Mouse (Mus musculus): Measurements from ENCODE around the gene Emp2. TPM values are rescaled to one million over a fixed set of nuclear protein-coding genes. Genes with fewer than 3 reads are reported as not detected.

Gene Emp2
- 22.3 and 23.3 TPM in 2 replicates for polyA plus RNA-seq (2012; rRNA removed)

GRCm38 (mm10) chr16:10313646-10314088 lies at the start of gene Emp2:
Gene Emp2 (minus strand): TSS chr16:10313968.
- H3K27ac ChIP-seq (ENCODE audit: insufficient read depth, low read depth, low read length) = no peak within 1 kb of the TSS
- H3K4me1 ChIP-seq (ENCODE audit: control insufficient read depth, insufficient read depth, low read length) = no peaks in the 10 kb centered on the region
- 0 out of 2 replicates have a peak, but pooled peaks cover 1% of the 10 kb centered on the region for H3K27me3 ChIP-seq (replicated peaks; ENCODE audit: control insufficient read depth, insufficient read depth, low read length)
- H3K4me3 ChIP-seq (ENCODE audit: insufficient read depth, low read depth, low read length) = peak within 1 kb of the TSS; percentile 78
- peak; percentile 56 for DNase-seq
- no peaks in the 10 kb centered on the region for H3K36me3 ChIP-seq (ENCODE audit: control insufficient read depth, insufficient read depth, low read length)
- under 1% methylated on average over 39 of the region's 40 CpGs for WGBS
- TF ChIP-seq CTCF (conservative IDR thresholded peaks at IDR 0.05; ENCODE audit: insufficient read depth, insufficient read length, low read depth, low read length) (no peak), POLR2A (IDR thresholded peaks at IDR 0.05; ENCODE audit: low read depth, low read length) (no peak)

- DNase-seq = no peak
- Histone ChIP-seq H3K27me3 (replicated peaks; ENCODE audit: control insufficient read depth, insufficient read depth, low read length) (no peaks in the 10 kb centered on the region), H3K4me3 (ENCODE audit: insufficient read depth, low read depth, low read length) (no peak overlapping the region), H3K4me1 (ENCODE audit: control insufficient read depth, insufficient read depth, low read length) (no peaks in the 10 kb centered on the region), H3K36me3 (ENCODE audit: control insufficient read depth, insufficient read depth, low read length) (no peaks in the 10 kb centered on the region), H3K27ac (ENCODE audit: insufficient read depth, low read depth, low read length) (no peak overlapping the region)
- TF ChIP-seq POLR2A (IDR thresholded peaks at IDR 0.05; ENCODE audit: low read depth, low read length) (no peak), CTCF (conservative IDR thresholded peaks at IDR 0.05; ENCODE audit: insufficient read depth, insufficient read length, low read depth, low read length) (no peak)
- 22% methylated on average over 1 of the region's 1 CpGs for WGBS
Observed at GRCm38 (mm10) chr16:10363061-10363460, 49.3 kb upstream of the Emp2 start.

GRCm38 (mm10) chr16:10359241-10359640 lies 45.5 kb upstream of the Emp2 start:
- DNase-seq = no peak
- 90% methylated on average over 6 of the region's 6 CpGs for WGBS
- no peak for TF ChIP-seq CTCF (conservative IDR thresholded peaks at IDR 0.05; ENCODE audit: insufficient read depth, insufficient read length, low read depth, low read length)
- TF ChIP-seq POLR2A (IDR thresholded peaks at IDR 0.05; ENCODE audit: low read depth, low read length) = no peak
- H3K27ac ChIP-seq (ENCODE audit: insufficient read depth, low read depth, low read length) = no peak overlapping the region
- H3K4me3 ChIP-seq (ENCODE audit: insufficient read depth, low read depth, low read length) = no peak overlapping the region
- H3K27me3 ChIP-seq (replicated peaks; ENCODE audit: control insufficient read depth, insufficient read depth, low read length) = no peaks in the 10 kb centered on the region
- no peaks in the 10 kb centered on the region for H3K36me3 ChIP-seq (ENCODE audit: control insufficient read depth, insufficient read depth, low read length)
- no peaks in the 10 kb centered on the region for H3K4me1 ChIP-seq (ENCODE audit: control insufficient read depth, insufficient read depth, low read length)

- no peak overlapping the region for H3K4me3 ChIP-seq (ENCODE audit: insufficient read depth, low read depth, low read length)
- 22% methylated on average over 30 of the region's 30 CpGs for WGBS
- TF ChIP-seq CTCF (conservative IDR thresholded peaks at IDR 0.05; ENCODE audit: insufficient read depth, insufficient read length, low read depth, low read length) (no peak), POLR2A (IDR thresholded peaks at IDR 0.05; ENCODE audit: low read depth, low read length) (no peak)
- no peaks in the 10 kb centered on the region for H3K27me3 ChIP-seq (replicated peaks; ENCODE audit: control insufficient read depth, insufficient read depth, low read length)
- no peak overlapping the region for H3K27ac ChIP-seq (ENCODE audit: insufficient read depth, low read depth, low read length)
- no peaks in the 10 kb centered on the region for H3K36me3 ChIP-seq (ENCODE audit: control insufficient read depth, insufficient read depth, low read length)
- DNase-seq = peak; percentile 21
- no peaks in the 10 kb centered on the region for H3K4me1 ChIP-seq (ENCODE audit: control insufficient read depth, insufficient read depth, low read length)
Observed at GRCm38 (mm10) chr16:10358010-10358934, 44.5 kb upstream of the Emp2 start.

- no peak for TF ChIP-seq POLR2A (IDR thresholded peaks at IDR 0.05; ENCODE audit: low read depth, low read length)
- TF ChIP-seq CTCF (conservative IDR thresholded peaks at IDR 0.05; ENCODE audit: insufficient read depth, insufficient read length, low read depth, low read length) = no peak
- no peaks in the 10 kb centered on the region for H3K27me3 ChIP-seq (replicated peaks; ENCODE audit: control insufficient read depth, insufficient read depth, low read length)
- H3K4me3 ChIP-seq (ENCODE audit: insufficient read depth, low read depth, low read length) = no peak overlapping the region
- no peaks in the 10 kb centered on the region for H3K4me1 ChIP-seq (ENCODE audit: control insufficient read depth, insufficient read depth, low read length)
- no peaks in the 10 kb centered on the region for H3K36me3 ChIP-seq (ENCODE audit: control insufficient read depth, insufficient read depth, low read length)
- H3K27ac ChIP-seq (ENCODE audit: insufficient read depth, low read depth, low read length) = no peak overlapping the region
- DNase-seq = peak; percentile 50
Observed at GRCm38 (mm10) chr16:10355004-10355403, 41.2 kb upstream of the Emp2 start.

- DNase-seq = no peak
- 46% methylated on average over 9 of the region's 9 CpGs for WGBS
- Histone ChIP-seq H3K27me3 (replicated peaks; ENCODE audit: control insufficient read depth, insufficient read depth, low read length) (no peaks in the 10 kb centered on the region), H3K27ac (ENCODE audit: insufficient read depth, low read depth, low read length) (no peak overlapping the region), H3K4me3 (ENCODE audit: insufficient read depth, low read depth, low read length) (no peak overlapping the region), H3K36me3 (ENCODE audit: control insufficient read depth, insufficient read depth, low read length) (no peaks in the 10 kb centered on the region), H3K4me1 (ENCODE audit: control insufficient read depth, insufficient read depth, low read length) (no peaks in the 10 kb centered on the region)
- no peak for TF ChIP-seq CTCF (conservative IDR thresholded peaks at IDR 0.05; ENCODE audit: insufficient read depth, insufficient read length, low read depth, low read length)
- TF ChIP-seq POLR2A (IDR thresholded peaks at IDR 0.05; ENCODE audit: low read depth, low read length) = no peak
Observed at GRCm38 (mm10) chr16:10351050-10351636, 37.4 kb upstream of the Emp2 start.

- no peak for DNase-seq
- no peaks in the 10 kb centered on the region for H3K4me1 ChIP-seq (ENCODE audit: control insufficient read depth, insufficient read depth, low read length)
- no peak overlapping the region for H3K4me3 ChIP-seq (ENCODE audit: insufficient read depth, low read depth, low read length)
- WGBS = 85% methylated on average over 10 of the region's 10 CpGs
- H3K36me3 ChIP-seq (ENCODE audit: control insufficient read depth, insufficient read depth, low read length) = no peaks in the 10 kb centered on the region
- H3K27ac ChIP-seq (ENCODE audit: insufficient read depth, low read depth, low read length) = no peak overlapping the region
- no peak for TF ChIP-seq CTCF (conservative IDR thresholded peaks at IDR 0.05; ENCODE audit: insufficient read depth, insufficient read length, low read depth, low read length)
- no peak for TF ChIP-seq POLR2A (IDR thresholded peaks at IDR 0.05; ENCODE audit: low read depth, low read length)
- H3K27me3 ChIP-seq (replicated peaks; ENCODE audit: control insufficient read depth, insufficient read depth, low read length) = no peaks in the 10 kb centered on the region
Observed at GRCm38 (mm10) chr16:10349876-10350275, 36.1 kb upstream of the Emp2 start.
